Mouse (Mus musculus) ovary, postnatal 10 days (tissue): ENCODE data around the gene Dhcr7.

Source experiments
- DNase-seq: peaks from one replicate; pipeline ENCODE4 v3.0.0; 2022; ENCODE audit warnings: low spot score

Dhcr7 gene

GRCm38 (mm10) chr7:143822375-143823265 is at the start of gene Dhcr7, which contains the start of gene Nadsyn1:
Dhcr7 (plus strand) TSS chr7:143823145.
Nadsyn1 (minus strand) TSS chr7:143822849.
- DNase-seq: peak; percentile 93

GRCm38 (mm10) chr7:143776137-143776536 is 46.8 kb upstream of the Dhcr7 start:
- DNase-seq: no peak

GRCm38 (mm10) chr7:143777375-143777774 is 45.6 kb upstream of the Dhcr7 start:
- DNase-seq: no peak

GRCm38 (mm10) chr7:143783378-143783995 is 39.5 kb upstream of the Dhcr7 start:
- DNase-seq: no peak

- peak; percentile 60 for DNase-seq
Observed at GRCm38 (mm10) chr7:143783996-143784829, 38.7 kb upstream of the Dhcr7 start, which contains the start of gene Mrgpre. Mrgpre (minus strand) TSS chr7:143784500.

GRCm38 (mm10) chr7:143792336-143792985 is 30.5 kb upstream of the Dhcr7 start:
- no peak for DNase-seq

- DNase-seq: no peak
Observed at GRCm38 (mm10) chr7:143793121-143793520, 29.8 kb upstream of the Dhcr7 start.

GRCm38 (mm10) chr7:143798783-143799182 is 24.2 kb upstream of the Dhcr7 start:
- DNase-seq: no peak

GRCm38 (mm10) chr7:143800770-143801169 is 22.2 kb upstream of the Dhcr7 start:
- no peak for DNase-seq

- DNase-seq: no peak
Observed at GRCm38 (mm10) chr7:143801195-143802065, 21.5 kb upstream of the Dhcr7 start.

GRCm38 (mm10) chr7:143805199-143805624 is 17.7 kb upstream of the Dhcr7 start:
- no peak for DNase-seq

- no peak for DNase-seq
Observed at GRCm38 (mm10) chr7:143808909-143809308, 14.0 kb upstream of the Dhcr7 start.

GRCm38 (mm10) chr7:143819201-143819600 is 3.7 kb upstream of the Dhcr7 start:
- DNase-seq: no peak

GRCm38 (mm10) chr7:143821241-143821640 is 1.7 kb upstream of the Dhcr7 start:
- no peak for DNase-seq

- no peak for DNase-seq
Observed at GRCm38 (mm10) chr7:143823266-143823605, 291 bp downstream of the Dhcr7 start.

- no peak for DNase-seq
Observed at GRCm38 (mm10) chr7:143826985-143827384, 4.0 kb downstream of the Dhcr7 start.

- peak; percentile 68 for DNase-seq
Observed at GRCm38 (mm10) chr7:143829504-143830331, 6.8 kb downstream of the Dhcr7 start.

GRCm38 (mm10) chr7:143830399-143830798 is 7.5 kb downstream of the Dhcr7 start:
- no peak for DNase-seq

- no peak for DNase-seq
Observed at GRCm38 (mm10) chr7:143832196-143832595, 9.3 kb downstream of the Dhcr7 start.

- no peak for DNase-seq
Observed at GRCm38 (mm10) chr7:143832611-143833010, 9.7 kb downstream of the Dhcr7 start.
